Mouse (Mus musculus) ovary, postnatal 14 days (tissue): ENCODE measurements at regions not wholly inside any gene's neighbourhood (a gene's known extent, or its start where the extent isn't known, plus 50 kb on each side); places are given as distances from the start of the nearest gene placed in this dataset.

Experiments
- DNase-seq: peaks from one replicate; pipeline ENCODE4 v3.0.0; 2022; ENCODE audit warnings: low spot score

DNA sequence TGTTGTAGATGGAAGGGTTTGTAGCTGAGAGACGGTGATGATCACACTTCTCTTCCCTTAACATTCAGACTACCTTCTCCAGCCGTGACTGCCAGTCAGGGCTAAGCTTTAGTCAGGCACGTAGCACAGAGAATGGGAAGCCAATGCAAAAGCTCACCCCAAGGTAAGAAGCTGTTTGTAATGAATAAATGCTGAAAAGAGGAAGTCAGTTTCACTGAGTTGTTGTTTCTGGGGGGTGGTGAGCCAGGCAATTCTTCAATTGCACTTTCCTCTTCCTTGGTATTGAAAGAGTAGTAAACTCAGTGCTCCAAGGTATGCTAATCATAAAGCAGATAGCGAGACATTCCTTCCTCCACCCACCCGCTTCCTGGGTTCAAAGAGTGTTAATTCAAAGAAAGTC is 269.2 kb upstream of the Dab2 start:
- no peak for DNase-seq

DNA sequence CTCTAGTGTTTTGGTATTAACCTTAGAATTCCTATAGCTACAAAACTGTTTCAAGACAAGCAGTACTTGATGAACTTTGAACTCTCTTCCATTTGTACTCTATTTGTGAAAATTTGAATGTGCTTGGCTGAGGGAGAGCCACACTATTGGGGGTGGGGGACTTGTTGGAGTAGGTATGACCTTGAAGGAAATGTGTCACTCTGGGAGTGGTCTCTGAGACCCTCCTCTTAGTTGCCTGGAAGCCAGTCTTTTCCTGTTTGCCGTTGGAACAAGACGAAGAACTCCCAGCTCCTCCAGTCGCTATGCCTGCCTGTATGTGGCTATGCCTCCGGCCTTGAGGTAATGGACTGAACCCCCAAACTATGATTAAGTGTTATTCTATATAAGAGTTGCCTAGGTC is 265.4 kb upstream of the Dab2 start:
- DNase-seq: no peak

DNA sequence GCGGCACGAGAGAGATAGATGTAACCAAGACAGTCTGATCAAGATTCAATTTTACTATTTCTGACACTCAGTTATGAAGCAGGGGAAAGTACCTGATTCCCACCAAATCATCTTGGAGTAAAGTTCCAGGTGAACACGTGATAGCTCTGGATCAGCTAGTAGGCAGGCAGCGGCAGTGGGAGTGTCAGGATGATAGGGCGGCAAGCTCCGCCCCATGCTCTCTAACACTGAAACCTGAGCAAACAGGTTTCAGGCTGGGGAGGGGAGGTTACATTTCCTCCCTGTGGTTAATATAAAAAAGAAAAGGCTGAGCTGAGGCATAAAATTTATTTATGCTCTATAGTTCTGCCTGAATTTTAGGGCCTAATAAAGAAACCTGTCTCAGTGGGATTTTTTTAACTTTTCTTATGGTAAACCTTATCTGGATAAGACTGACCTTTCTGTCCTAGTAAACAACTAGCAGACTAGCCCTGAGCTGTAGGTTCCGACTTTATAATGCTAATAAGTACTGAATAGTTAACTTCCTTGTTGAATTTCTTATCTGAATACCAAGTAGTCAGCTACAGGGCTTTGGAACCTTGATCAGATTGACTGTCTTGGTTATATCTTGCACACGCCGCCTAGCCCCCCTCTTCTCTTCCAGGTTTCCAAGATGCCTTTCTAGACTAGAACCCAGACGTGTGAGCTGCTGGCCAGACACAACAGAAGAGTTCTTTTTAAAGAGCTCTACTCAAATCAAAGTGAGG is 254.9 kb upstream of the Dab2 start:
- no peak for DNase-seq

DNA sequence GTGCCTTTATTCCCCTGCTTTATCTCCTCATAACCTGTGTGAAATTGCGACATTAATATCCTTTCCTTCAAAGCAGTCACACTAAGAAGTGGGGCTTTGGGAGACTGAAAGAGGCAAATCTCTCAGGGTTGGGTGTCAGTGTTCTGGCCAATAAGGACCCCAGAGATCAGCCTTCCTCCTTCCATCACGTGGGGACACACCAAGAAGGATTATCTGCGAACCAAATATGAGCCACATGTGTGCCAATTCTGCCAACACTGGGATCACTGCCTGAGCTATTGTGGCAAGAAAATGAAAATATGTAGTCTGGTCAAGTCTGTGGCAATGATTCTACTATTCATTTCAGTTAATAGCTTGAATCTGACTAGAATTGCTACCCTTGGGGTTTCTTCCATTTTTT is 243.9 kb upstream of the Dab2 start:
- DNase-seq: no peak

DNA sequence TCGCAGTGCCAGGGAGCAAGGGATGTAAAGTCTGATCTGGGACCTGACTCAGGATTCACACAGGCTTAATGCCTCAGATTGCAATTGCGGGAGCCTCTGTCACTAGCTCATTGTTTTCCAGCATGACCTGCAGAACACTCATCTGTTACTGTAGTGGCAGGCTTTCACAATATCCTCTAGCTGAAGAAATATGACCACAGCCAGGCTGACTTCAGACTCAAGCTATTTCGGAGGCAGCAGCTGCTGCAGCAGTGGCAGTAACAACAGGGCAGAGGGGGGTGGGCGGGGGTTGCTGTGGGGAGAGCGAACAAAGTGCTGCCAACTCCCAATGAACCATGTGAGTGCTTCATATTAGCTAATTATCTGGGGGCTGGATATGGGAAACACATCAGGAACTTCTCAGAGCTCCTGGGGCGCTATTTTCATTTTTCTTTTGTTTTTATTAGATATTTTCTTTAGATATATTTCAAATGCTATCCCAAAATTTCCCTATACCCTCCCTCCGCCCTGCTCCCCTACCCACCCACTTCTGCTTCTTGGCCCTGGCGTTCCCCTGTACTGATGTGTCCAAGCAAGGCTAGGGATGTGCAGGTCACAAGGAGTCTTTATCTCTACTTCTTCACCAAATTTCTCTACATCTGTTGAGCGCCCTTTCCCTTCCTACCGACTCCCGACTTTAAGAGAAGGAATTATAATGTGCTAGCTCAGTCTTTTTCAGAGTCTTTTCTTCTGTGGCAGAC is 242.5 kb upstream of the Dab2 start:
- DNase-seq: no peak

DNA sequence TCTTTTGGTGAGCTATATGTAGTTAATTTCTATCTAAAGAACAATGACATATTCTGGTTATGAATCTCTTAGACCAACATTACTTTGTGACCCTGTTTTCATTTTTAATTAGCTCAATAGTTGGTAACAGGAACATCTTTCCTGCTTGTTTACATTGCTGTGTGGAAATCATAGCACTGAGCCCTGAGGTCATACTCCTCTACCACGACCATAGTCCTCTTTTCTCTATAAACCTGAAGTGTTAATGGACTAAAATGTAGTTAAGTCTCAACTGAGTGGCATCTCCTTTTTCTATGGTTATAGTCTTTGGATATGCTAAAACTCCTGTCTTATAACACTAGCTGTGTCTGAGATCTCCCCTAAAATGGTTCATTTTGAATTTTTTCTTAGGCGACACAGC is 240.2 kb upstream of the Dab2 start:
- no peak for DNase-seq

DNA sequence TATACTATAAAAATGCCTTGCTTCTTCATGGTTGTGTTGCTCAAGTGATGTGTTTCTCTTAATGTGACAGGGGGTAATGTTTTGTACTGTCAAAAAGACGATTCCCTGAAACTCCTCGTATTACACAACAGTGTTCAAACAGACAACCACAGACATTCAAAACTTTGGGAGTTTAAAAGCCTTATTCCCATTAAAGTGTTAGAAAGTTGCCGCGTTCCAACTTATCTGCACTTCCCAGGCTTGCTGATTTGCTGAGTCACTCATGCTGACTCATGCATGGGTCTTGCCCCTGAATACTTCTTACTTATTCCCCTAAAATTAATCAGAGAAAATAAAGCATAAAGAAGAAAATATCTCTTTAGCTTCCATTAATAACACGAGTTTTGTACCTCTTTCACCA is 239.8 kb upstream of the Dab2 start:
- DNase-seq: no peak

DNA sequence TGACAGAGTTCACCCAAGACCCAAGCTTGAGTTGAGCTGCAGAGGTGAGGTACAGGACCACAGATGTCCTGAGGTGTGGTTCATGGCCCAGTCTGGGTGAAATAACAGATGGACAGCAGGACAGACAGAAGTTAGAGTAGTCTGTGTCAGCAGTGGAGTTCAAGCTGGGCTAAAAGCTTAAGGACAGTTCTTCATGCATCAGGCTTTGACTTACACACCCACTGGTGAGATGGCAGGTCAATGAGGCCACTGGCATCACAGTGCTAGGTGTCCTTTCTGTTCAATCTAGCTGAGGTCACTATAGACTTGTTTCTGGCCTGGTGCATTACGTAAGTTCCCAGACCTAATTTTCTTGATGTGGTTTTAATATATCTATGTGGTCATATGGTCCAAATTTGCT is 238.9 kb upstream of the Dab2 start:
- DNase-seq: no peak

DNA sequence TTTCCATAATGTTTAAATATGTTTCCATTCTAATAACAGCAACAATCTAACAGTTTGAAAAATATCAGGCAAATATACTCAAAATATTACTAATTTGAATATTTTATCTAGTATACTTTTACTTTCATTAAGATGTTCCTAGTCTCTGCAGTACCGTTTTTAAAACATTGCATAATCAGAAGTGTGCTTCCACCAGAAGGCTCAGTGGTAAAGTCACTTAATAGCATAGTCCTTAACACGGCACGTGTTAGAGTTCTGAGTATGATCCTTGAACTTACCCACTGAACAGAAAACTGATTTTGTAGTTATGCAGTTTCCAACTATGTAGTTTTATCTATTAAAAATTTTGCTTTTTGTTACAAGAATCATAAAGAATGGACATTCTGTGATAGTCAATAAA is 234.5 kb upstream of the Dab2 start:
- no peak for DNase-seq

DNA sequence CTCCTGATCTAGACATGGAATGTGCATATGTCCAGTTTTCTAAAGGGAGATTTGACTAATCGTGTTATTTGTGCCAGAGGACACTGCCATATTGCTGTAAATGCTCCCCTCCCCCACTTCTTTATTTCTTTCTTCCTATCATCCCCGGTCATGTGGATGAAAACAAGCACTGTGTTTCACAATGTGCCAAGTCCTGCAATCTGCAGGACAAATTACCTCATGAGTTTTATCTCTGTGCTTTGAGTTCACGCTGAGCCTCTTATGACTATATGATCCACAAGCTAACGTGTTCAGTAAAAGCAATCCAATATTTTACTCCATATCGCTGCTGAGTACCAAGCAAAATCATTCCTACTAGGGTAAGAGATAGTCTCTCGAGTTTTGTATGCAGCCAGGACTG is 232.2 kb upstream of the Dab2 start:
- no peak for DNase-seq

DNA sequence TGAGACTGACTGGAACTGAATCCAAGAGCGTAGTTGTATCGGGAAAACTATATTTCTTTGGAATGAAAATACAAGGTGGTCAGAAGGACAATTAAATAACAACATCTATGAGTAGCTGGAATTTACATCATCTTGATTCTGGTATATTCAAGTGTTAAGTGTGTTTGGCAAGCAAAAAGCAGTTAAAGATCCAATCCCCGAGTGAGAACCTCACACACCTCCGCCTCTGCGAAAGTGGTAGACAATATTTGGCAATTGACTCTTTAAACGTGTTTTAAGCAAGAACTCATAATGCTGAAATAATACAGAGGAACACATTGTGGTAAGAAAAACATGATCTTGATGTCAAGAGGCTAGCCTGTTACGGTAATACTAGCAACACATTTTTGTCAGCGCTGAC is 231.2 kb upstream of the Dab2 start:
- DNase-seq: no peak

DNA sequence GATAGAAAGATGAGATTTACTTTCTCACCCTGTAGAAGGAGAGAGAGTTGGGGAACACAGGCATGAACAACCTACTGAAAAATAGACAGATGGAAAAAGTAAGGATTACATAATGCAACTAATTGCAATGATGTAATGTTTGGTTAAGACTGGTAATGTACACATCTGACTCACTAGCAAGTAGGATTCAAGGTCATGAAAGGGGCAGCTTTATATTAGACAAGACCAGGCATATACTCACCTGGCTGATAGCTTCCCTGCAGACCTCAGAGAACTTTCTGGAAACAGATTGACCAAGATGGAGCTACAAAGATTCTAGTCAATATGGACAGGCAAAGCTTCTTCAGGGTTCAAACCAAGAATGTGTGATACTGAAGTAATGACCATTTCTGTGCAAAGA is 227.7 kb upstream of the Dab2 start:
- DNase-seq: no peak

DNA sequence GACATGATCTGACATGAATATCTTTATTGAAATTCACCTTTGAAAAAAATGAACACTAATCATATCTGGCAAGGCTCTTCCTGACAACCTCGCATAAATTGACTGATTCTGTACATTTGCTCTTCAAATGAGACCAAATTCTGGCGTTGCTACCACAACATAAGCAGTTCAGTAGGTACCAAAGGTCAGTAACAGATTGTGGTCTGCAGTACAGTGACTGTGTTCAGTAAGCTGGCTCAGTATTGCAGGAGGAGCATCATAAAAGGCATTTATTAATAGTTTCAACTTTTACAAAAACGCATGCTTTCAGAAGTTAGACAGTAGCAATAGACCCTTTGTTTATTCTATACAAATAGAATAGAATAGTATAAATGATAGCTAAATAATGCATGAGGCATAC is 226.7 kb upstream of the Dab2 start:
- no peak for DNase-seq

DNA sequence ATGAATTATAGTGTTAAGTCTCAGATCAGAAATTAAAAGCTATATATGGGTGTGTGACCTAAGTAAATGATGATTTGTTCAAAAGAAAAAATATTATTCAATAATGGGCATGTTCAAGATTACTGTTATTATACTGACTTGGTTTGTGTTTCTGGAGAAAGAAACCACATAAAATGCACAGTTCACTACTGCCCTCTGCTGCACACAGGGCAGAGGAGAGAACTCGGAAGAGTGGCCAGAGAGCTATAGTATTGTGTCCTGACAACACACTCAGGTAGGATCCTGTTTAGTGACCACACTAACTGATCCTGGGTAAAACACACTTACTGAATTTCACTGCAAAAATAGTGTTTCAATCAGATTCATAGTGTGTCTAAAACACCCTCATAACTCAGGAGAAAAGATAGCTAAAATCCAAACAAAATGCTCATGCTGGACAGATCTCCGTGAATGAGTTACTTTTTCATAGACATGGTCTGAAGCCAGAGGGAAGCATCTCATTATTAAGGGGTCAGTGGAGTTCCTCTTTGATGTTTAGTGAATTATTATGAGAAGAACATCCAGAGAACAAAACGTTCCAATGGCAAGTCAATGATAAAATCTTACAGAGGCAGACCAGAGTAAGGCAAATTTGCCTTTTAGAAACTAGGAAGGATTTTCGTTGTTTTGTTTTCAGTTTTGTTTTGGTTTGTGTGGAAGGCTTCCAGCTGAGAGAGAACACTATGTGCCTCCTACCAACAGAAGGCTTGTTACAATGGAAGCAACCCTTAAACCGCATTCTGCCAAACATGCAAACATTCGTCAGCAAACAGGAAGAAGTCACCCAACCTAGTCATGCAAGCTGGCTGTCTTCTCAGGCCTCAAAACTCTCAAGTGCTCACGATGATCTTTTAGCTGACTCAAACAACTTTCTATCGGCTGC is 218.6 kb upstream of the Dab2 start:
- peak; percentile 56 for DNase-seq

DNA sequence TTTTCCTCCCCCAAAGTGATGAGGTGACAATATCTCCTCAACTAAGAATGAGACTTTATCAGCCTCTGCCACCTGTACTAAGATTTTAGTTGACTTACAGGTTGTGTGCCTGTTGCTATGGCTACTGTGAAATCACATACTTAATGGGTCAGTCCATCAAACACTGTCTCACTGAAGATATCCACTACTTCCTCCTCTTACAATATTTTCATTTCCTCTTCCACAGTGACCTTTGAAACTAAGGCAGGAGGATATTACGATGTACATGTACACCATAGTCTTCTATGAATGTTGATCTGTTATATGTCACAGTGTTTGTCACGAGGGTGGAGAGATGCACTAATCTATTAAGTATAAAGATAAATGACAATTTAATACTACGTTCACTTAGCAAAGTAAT is 212.4 kb upstream of the Dab2 start:
- DNase-seq: no peak

DNA sequence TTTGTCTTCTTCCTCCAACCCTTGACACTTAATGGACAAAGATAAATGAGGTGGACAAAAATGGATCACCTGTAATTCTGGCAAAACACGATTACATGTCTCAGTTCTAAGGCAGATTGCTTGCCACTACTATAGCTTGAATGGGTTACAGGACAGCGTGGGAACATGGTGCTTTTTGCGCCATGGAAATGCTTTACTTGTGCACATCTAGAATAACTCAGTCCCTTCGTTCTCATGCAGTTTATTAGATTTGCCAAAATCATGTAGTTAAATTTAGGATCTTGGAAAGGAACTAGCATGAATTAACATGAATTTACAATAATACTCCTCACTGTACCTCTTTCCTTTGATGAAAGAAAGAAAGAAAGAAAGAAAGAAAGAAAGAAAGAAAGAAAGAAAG is 211.1 kb upstream of the Dab2 start:
- DNase-seq: no peak

DNA sequence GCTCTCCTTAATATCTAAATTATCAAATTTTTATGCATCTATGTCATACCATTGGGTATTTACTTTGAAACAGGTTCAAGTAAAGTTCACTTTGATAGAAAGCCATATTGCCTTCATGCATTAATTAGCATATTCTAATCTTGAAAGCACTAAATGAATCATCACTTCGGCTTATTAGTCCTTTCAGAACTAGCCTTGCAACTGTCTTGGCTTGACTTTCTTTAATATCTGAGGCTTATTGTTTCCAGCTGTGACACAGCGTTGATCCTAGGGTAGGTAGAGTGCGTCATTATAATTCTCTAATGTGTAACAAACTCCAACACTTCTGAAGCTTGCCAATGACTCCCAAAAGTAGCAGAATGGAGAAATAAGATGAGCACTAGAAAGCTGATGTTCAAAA is 169.9 kb upstream of the Dab2 start:
- no peak for DNase-seq

DNA sequence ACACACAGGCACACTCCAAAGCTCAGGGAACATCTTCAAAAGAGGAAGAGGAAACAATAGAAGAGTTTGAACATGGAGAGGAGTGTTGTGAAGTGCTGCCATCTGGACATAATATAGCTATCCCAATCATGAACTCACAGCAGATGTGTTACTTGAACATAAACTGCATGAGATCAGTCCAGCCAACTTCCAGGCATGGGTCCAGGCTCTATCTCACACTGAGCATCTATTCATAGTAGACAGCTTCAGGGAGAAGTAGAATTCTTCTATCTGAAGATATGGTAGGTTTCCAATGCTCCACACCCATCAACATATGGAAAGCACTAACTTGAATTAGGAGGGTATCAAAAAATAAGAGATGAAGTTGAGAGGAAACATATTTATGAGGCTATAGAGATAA is 167.4 kb upstream of the Dab2 start:
- no peak for DNase-seq

DNA sequence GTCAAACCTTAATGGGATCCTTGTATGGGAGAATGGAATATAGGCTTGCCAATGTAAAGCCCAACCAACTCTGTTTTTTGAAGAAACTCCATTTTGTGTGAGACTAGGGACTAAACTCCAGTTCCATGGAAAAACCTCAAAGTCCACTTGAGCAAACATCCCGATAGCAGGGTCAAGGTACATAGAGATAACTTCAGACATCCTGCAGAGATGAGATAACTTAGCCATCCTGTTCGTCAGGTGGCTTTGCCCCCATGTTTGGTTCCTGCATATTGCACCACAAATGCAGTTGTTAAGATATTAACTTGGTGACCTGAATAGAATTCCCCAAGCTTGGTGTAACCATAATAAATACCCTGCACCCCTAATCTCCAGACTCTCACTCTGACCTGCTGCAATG is 154.5 kb upstream of the Dab2 start:
- no peak for DNase-seq

DNA sequence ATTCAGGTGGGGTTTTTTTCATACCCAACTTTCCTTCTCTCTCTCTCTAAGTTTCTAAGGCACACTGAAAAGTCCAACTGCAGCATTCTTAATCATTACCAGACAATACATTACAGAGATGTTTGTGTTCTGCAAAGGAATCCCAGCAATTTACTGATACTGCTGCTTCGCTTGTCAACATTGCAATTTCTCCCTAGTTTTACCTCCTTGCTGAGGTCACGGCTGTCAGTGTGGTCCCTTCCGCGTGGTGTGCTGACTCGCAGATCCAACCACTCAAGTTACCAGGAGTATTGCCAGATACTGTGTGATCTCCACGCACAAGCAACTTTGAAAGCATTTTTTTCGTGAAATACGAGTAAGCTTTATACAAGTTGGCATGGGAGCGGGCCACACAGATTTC is 144.9 kb upstream of the Dab2 start:
- no peak for DNase-seq

DNA sequence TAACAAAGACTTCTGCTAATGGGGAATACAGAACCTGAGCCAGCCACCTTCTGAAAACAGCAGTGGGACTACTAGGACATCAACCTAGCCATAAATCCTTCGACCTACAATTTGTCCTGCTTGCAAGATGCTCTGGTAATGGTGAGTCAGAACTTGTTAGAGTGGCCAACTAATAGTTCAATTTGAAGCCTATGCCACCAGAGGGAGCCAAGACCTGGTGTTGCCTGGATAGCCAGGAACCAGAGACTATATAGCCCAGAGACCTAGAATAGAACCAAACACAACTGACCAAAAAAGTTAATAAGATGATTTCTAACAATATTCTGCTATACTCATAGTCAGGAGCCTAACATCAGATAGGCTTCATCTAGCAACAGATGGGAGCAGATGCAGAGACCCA is 119.3 kb upstream of the Dab2 start:
- DNase-seq: no peak

DNA sequence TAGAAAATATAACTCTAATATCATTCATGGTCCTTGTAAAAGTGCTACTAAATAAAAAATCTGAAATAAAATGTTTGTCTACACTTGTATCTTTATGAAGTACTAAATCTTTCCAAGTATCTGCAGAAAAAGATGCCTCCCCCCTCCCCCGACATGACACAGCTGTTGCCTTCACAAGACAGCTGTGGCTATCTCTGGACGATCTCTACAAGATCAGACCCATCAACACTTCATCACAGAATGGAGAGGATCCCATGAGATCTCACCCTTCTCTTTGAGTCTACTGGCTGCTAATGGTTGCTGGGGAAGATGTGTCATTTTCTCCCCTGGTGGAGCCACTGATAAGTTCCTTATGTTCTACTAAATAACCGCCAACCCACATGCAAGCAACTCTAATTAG is 116.0 kb upstream of the Dab2 start:
- no peak for DNase-seq

DNA sequence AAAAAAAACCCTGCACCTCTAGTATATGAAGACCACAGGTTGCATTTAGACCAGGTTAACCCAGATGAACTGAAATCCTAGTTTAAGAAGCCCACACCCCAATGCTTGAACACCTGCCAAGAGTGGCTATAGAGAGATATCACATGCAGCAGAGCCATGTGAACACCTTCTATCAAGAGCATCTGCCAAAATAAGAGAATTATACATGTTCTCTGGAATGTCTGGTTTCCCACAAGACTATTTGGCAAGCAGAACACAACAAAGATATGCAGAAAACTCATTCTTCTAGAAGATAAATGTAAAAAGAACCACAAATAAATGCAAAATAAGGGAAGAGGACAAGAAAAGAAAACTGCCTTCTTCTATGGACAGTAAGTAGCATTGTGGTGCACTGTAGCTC is 107.7 kb upstream of the Dab2 start:
- DNase-seq: no peak
